Mouse (Mus musculus) kidney, postnatal 36 days (tissue): ENCODE results near the gene Gpr61.

Experiments
- DNase-seq, 2 experiments: peaks; one replicate each; pipeline ENCODE4 v3.0.0; 2021 to 2022; ENCODE audit warnings: mixed read lengths in 2 of 2

Gene Gpr61

DNA sequence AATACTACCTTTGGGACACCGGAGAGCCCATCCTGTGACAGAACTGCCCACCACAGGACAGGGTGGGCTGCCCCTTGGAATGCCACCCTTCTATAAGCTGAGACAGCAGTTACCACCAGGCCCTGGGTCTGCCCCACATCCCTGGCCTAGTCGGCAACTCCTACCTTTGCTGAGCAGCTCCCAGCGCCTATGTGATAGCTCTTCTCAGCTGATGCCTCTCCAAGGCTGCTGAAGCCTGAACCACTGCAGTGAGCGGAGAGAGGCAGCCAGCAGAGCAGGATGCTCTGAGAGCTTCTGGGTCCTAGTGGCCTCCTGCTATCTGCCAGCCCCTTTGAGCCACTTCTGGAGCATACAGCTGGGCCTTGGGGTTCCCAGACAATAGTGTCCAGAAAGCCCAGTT is at the start of gene Gpr61:
Gpr61 (minus strand) TSS at position 227 of the 400 bp plus-strand sequence.
- DNase-seq = no peak

DNA sequence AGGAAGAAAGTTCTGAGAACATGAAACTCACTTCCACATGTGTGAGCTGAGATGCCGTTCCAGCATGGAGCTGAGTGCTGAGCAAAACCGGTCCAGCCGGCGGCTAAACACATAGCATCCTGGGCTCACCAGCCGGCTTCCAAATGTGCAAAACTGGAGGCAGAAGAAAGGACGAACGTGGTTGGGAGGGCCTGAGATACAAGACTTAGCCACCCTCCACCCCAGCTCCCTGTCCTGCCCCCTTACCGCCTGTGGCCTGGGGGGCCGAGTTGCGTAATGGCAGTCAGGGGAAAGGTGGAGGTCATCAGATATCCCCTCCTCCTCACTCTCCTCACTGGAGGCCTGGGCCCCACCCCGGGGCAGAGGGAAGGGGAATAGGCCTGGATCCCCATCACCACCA is 49.8 kb upstream of the Gpr61 start:
- DNase-seq = no peak

DNA sequence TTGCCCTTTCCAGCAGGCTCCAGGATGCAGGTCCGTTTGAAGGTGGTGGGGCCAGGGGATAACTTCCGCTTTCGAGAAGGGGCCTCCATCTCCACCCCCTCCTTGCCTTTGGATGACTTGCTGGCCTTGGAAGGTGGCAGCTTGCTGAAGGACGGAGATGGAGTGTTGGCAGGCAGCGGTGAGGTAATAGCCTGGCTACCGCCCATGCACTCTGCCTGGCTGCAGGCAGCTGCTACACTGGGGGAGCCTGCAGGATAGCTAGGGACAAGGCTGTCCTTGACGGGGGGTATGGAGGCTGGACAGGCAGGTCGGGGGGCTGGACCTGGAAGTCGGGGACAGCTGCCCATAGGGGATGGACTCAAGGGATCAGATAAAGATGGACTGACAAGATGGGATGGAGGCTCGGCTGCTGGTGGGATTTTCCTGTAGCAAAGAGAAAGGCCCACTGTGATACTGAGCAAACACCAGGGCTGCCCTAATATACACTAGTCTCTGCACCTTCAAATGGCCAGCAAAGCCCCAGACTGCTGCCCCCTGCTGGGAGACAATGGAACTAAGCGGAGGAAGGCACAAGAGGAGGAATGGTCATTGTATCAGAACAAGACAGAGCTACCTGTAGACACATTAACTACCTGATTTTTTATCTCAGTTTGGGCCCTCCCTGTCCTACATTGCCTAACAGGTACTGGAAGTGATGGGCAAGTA is 49.1 kb upstream of the Gpr61 start:
- peak; percentile 77 to 93 for DNase-seq

DNA sequence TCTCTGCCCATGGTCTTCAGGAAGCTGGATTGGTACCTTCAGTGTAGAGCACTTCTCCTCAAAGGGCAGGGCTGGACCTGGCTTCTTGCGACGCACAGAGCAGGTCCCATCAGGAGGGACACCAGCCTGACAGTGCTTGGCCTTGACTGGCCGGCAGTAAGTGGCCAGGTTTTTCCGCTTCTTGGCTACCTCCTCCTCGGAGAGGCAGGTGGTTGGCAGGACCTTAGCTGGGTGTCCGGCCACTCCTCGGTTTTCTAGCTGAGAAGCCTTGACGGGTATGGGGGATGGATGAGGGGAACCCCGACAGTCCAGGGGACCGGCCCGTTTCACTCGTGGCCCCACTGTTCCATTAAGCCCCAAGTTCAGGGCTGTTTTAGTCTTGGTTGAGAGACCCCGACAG is 48.5 kb upstream of the Gpr61 start:
- no peak for DNase-seq

DNA sequence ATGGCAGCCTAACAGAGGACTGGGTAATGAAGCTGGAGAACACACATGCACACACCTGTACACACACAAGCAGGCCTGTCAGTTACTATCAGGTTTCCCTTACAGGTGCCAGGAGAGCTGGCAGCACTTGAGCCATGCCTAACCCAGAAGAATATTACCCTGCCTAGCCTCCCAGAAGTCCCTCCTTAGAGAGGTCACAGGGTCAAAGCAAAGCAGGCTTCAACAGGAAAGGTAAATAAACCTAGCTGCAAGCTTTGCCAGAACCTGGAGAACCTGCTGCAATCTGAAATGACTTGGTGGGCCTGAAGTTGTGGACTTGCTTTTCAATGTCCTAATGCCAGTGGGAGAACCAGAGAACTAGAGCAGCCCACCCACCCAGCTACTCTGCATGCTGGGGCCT is 47.8 kb upstream of the Gpr61 start:
- no peak for DNase-seq

DNA sequence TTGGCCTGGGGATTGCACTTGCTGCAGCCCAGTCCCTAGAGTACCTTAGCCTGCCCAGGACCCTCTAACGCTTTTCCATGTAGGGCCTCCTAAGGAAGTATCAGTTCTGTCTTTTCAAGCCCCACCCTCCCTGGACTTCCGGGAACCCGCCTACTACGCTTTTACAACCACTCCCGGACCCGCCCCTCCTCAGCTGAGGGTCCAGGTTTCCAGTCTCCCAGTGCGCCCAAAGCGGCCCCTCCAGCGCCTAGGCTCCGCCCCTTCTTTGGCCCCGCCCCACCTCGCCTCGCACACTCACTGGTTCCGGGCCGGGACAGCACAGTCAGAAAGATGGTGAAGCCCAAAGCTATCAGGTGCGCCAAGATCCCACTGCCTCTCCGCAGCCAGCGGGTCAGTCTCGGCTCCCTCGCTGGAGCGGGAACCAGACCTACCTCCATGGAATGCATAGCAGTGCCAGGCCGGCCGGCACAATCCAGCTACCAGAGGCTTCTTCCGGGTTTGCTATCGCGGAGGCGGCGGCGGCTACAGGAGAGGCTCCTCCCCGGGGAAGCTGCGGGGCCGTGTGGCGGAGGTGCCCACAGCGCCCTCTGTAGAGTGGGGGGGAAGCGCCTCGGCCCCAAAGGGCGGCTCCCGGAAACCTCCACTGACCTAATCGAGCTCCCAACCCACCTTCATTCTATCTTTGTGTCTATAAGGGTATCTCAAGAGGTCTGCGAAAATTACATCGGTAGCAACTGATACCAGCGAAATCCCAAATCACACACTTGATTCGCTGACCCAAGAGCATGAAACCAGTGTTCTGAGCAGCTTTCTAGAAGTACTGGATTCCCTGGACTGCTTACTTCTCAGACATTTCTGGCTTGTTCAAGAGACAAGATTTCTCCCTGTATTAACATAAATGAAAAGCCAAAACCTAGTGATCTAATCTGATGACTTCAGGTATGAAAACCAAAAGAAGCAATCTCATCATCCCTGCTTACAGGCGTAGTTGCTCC is 45.9 kb upstream of the Gpr61 start, which contains the start of gene Cyb561d1:
Cyb561d1 (minus strand) TSS at position 884 of the 995 bp plus-strand sequence.
- DNase-seq = peak; percentile 96 to 98

DNA sequence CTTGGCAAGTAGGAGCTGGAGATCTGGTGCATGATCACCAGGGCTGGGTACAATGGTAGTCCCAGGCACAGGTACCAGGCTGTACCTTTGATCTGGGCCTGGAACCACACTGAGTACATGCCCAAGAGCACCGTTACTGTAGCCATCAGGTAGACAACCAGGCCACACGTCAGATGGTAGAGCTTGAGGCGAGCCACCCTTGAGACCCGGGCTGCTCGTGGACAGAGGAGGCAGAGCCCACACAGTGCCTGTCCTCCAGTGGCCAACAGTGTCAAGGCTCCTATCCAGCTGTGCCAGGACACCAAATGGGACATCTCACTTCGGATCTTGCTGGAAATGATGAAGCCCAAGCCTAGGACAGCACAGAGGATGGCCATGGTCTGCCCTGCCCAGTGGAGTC is 44.5 kb upstream of the Gpr61 start:
- DNase-seq = no peak

DNA sequence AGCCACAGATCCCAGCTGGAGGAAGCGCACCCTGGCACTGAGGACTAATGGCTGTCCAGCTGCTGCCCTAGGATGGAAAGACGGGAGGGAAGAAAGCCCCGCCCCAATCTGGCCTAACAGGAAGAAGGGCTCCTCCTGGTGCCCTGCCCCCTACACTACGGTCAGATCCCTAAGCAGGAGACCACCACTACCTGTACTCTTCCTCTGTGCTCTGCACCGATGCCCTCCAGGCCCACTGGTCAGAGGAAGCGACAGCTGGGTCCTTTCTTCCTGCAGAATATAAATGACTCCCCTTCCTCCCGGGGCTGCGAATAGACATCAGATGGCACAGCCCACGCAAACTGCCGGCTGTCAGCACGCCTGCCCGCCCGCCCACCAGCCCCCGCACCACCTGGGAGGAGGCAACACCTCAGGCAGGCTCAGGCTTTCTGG is 42.4 kb upstream of the Gpr61 start:
- DNase-seq = peak in 1 of 2 experiments; percentile 49

DNA sequence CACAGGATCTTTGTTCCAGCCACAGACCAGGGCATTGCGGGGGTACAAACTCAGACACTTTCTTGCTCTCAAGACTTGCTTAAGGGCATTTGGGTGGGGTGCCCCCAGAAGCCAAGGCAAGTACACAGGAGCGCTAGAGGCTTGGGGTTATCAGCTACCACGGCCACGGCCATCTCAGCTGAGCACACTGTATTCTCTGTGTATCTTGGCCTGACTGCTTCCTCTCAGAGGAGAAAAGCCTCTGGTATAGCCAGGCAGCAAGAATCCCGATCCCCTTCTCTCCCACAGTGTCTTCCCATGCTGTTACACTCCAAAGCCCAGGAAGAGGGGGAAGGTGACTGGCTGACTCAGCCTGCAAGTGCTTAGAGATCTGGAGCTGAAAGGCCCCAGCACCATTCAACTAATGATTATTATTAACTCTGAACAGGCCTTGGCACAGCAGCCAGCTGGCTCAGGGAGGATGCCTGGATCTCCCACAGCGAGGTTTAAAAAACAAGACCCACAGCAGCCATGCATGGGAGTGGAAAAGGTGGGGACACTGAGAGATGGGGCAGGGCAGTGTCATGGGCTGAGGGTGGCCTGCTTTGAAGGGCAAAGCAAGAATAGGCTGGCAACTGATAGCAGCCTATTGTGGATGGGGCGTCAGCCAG is 41.4 kb upstream of the Gpr61 start:
- no peak for DNase-seq

DNA sequence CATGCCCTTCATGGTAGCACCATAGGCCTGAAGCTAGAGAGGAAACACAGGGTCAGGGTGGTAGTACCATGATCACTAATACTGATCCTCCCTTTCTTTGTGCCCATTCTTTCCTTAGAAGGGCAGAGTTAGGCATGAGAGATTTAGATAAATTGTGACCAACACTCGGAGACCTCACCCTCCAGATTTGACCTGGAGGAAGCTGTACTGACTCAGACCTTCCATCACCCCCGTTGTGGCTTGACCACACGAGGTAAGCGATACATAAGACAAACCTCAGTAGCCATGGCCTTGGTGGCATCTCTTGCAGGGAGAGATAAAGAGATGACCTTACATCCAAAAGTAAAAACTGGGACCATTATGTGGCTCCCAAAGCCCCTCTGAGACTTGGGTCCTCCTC is 40.6 kb upstream of the Gpr61 start:
- DNase-seq = no peak

DNA sequence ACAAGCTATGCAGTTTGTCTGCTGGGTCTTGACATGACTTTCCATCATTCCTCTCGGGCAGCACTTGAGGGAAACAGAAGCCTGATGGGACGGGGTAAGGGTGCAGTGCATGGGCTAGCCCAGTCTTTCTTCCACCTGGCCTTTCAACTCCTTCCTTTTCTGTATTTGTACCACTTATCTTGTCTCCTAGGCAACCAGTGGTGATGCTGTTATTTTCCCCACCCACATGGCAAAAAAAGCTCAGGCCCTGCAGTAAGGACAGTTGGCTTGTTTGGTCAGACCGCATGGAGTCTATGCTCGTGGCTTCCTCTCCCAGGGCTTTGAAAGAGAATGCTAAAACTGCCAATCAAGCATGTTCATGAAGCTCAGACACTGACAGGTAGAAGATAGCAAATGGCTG is 39.0 kb upstream of the Gpr61 start:
- no peak for DNase-seq

DNA sequence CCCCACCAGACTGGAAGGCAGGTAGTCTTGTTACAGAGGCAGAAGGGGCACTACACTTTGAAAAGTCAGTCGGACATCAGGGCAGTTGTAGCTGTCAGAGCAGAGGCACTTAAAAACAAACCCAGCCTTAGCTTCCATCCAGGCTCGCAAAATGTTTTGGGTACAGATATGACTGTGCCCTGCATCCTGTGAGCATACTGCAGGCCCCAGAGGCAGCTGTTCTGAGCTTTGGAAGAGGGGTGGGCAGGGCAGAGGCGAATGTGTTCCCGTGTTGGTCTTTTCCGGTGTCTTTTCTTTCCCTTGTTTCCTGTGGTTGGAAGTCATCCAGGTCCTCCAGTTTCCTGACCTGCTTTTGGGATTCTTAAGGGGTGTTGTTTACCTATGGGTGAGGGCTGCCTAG is 35.2 kb upstream of the Gpr61 start:
- DNase-seq = no peak

DNA sequence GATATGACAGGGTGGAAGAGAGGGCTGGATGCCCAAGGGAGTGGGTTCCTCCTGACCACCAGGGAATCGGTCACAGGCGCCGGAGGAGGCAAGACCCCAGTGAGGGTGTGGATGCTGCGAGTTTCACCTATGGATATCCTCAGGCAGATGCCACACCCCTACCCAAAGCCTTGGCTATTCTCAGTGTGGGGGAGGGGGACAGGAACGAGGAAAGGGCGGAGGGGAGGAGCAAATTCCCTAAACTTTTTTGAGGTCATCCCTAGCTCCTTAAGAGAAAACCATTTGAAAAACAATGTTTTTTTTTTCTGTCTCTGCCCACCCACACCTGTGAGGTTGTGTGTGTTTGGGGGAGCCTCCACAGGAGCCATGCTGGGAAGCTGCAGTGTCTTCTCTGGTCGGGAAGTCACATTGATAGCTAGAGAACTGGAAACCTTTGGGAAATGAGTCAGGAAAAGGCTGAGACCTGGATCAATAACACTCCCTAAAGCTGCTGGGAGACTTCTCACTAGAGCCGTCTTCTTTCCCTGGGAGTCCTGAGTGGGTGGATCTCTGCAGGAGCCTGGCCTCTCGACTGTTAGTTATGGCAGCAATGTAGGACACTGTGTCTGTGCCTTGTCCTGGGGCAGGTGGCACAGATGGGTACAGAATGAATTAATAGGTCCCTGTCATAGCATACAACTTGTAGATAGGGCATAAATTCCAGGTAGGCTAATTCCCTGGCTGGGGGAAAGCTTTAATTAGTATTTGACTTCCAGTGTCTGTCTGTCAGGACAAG is 34.2 kb upstream of the Gpr61 start:
- no peak for DNase-seq

DNA sequence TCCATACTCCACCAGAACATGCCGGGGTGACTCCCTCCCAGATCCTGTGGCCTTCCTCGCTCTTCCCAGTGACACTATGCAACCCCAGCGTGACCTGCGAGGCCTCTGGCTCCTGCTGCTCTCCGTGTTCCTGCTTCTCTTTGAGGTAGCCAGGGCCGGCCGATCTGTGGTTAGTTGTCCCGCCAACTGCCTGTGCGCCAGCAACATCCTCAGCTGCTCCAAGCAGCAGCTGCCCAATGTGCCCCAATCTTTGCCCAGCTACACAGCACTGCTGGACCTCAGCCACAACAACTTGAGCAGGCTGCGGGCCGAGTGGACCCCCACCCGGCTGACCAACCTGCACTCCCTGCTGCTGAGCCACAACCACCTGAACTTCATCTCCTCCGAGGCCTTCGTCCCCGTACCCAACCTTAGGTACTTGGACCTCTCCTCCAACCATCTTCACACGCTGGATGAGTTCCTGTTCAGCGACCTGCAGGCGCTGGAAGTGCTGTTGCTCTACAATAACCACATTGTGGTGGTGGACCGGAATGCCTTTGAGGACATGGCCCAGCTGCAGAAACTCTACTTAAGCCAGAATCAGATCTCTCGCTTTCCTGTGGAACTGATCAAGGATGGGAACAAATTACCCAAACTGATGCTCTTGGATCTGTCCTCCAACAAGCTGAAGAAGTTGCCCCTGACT is 32.6 kb upstream of the Gpr61 start:
- DNase-seq = no peak

DNA sequence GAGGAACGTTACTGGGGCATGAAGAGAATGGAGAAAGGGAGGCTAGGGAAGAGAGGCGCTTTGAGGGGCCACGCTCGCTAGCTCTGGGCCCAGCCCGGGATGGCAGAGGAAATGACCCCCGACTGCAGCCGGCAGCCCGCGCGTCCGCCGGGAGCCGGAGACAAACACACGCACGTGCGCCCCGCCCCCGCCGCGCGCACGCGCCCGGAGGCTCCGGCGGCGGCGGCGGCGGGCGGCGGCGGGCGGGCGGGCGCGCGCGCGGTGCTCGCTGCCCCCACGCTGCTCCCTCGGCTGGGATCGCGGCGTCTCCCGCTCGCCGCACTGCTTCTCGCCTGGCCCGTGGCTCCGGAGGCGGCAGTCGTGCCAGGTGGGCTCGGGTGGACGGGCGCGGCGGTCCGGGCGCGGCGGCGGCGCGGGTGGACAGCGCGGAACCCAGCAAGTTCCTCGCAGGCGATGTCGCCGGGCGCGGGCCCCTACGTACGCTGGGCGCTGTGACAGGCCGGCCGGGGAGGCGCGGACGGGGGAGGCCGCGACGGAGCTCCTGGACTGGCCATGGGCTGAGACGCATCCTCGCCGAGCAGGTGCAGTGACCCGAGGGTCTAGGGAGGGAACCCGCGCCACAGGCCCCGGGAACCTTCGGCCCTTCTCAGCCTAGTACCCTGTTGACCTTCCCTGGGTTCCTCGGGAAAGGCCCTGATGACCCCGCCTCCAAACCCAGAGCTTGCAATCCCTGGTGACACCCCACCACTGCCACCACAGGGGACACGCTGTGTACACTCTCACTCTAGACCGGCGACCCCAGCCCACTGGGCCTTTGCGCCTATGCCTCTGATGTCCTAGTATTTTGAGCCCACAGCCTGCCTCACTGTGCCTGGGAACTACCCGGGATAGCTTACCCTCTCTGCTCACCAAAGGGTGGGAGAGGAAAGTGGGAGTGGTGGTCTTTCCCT is 31.7 kb upstream of the Gpr61 start, which contains the start of gene Amigo1:
Amigo1 (plus strand) TSS at position 238 of the 950 bp plus-strand sequence.
- peak; percentile 40 to 81 for DNase-seq

DNA sequence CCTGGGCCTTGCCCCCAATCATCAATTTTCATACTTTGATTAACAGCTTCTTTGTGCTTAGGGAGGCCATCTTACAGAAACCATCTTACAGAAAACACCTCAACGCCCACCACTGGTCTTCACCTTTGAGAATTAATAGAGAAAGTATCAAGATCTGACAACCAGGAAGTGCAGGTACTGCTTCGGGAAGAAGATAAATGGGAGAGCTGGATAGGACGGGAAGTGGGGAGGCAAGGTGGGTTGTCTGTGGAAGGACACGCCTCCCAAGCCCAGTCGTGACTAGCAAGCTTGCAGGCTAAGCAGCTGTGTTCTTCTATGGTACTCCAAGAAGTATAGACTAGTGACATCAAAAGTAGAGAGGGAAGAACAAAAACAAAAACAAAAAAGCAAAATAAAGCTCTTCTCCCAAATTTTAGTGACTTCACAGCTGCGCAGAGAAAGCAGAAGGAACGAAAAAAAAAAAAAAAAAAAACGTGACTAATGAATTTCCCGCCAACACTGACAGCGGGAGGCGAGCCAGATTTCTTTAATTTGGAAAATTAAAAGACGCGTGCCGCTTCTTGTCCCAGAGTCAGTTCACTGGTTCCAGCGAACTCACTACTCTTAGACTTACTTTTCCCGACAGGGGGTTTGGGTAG is 30.9 kb upstream of the Gpr61 start:
- peak; percentile 25 to 37 for DNase-seq

DNA sequence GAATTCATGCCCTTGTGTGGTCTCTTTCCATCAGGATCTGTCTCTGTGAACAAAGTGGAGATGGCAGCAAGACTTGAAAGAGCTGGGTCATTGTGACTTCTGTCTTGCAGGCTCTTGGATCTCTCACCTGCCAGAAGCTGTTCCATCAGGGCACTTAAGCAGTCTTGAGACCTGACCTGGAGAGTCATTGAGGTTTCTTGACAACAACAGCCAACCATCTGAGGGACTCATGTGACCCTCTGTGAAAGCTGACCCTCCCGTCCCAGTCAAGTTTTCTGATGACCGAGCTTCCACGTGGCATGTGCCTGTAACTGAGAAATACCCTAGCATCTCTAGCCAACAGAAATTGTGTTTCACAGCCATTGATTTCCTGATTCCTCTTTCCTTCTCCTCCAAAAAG is 30.1 kb upstream of the Gpr61 start:
- no peak for DNase-seq

DNA sequence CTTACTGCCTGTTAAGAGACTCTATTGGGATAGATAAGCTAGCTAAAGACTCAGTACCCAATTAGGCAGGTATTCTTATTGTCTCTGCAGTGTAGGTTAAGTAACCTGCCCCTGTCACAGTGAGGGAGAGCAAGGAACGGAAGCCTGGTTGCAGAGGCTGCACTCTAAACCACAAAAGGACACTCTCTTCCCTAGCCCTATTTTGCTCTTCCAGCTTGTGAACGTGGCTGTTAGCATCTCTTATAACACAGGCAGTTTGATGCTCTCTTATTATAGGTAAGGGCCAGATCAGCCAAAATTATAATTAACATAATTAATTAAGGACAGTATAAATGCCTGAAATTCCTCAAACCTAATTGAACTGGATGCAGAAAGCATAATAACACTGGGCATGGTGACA is 25.8 kb upstream of the Gpr61 start:
- DNase-seq = no peak

DNA sequence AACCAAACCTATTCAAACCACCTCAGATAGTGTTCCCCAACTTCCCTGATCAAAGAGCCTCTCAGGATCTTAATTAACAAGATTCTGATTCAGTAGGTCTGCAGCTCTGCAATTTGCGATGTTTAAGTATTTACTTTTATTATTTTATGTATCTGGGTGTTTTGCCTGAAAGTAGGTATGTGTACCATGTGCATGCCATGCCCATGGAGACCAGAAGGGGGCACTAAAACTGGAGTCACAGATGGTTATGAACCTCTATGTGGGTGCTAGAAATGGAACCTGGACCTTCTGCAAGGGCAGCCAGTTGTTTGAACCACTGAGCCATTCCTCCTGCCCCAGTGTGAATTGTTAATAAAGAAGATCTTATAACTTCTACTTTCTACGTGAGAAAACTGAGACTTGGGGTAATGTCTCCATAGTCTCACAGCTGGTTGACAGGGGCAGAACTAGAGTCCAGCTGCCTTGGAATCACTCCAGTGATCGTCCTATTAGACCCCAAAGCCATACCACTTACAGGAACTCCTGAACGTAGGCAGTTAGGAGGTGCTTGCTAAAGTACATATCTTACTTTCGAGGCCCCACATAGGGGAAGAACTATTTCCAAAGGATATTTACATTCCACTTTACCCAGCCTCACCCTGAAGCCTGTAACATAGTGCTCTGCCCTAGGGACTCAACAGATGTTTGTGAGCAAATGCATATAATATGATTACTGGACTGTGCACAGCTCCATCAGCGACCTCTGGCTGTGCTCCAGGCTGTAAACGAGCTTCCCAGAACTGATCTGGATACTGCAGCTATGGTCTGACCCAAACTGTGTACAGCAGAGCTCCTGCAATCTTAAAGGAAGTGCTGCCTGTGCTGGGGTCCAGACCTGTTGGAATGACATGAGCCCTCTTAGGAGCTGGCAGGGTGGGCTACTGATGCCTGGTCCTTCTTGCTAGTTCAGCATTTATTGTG is 24.4 kb upstream of the Gpr61 start:
- no peak for DNase-seq
